Mouse (Mus musculus) E14TG2a.4 (cell line): Measurements from ENCODE around the gene 1110032A03Rik.
A peak's percentile ranks its signal among the peaks of the same experiment; 100 is the strongest.

Experiments
- H3K27me3 ChIP-seq: 2 replicates; pipeline ENCODE4 v1.6.1; 2014; ENCODE audit warnings: low read length, control low read depth; ENCODE audit not compliant: insufficient read depth
- H3K36me3 ChIP-seq: 2 replicates; pipeline ENCODE4 v1.6.1; 2014; ENCODE audit warnings: low read length, control low read depth; ENCODE audit not compliant: insufficient read depth
- H3K4me1 ChIP-seq: replicated peaks from 2 replicates; pipeline ENCODE4 v1.6.1; 2014; ENCODE audit warnings: low read depth, low read length, control low read depth
- H3K4me3 ChIP-seq: replicated peaks from 2 replicates; pipeline ENCODE4 v1.5.1; 2014; ENCODE audit warnings: mild to moderate bottlenecking, low read length
- H3K9me3 ChIP-seq: 2 replicates; pipeline ENCODE4 v1.6.1; 2014; ENCODE audit warnings: low read length, control low read depth
- CTCF ChIP-seq: conservative IDR thresholded peaks from 2 replicates; pipeline ENCODE4 v1.5.1; 2014; ENCODE audit warnings: low read length
- NANOG ChIP-seq: IDR thresholded peaks from 2 replicates; pipeline ENCODE4 v1.6.1; 2014; ENCODE audit warnings: borderline replicate concordance, low read length, mixed read lengths
- POU5F1 ChIP-seq: IDR thresholded peaks from 2 replicates; pipeline ENCODE4 v1.6.1; 2014; ENCODE audit warnings: low read length, borderline replicate concordance

1110032A03Rik gene

GRCm38 (mm10) chr9:50722451-50722911 is 52.8 kb downstream of the 1110032A03Rik start:
- no peaks in the 10 kb centered on the region for H3K27me3 ChIP-seq
- H3K4me1 ChIP-seq = peaks cover 65% of the 10 kb centered on the region
- 0 out of 2 replicates have a peak overlapping the region, but pooled peaks have one; percentile 20 for H3K4me3 ChIP-seq
- no peak for TF ChIP-seq CTCF
- no peak for TF ChIP-seq NANOG
- TF ChIP-seq POU5F1 = no peak
- no peaks in the 10 kb centered on the region for H3K9me3 ChIP-seq
- H3K36me3 ChIP-seq = peaks cover 10% of the 10 kb centered on the region

DNA sequence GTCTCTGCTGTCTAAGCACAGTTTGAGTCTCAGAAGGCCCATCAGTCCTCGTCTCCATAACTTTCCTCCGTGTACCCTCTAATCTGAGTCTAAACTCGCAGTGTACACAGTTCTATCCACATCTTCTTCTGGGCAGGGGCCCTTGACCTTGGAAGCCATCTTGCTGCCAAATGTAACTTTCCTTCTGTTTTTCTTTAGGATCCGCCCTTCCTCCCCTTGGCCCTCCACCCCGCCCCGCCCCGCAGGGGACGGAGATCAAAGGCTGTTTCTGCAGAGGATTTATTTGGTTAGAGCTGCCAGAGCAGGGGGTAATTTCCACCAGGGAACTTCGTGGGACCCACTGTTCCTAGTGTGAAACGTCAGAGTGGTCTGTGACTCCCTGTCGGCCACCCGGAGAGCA is 54.3 kb downstream of the 1110032A03Rik start:
- H3K4me1 ChIP-seq = peaks cover 52% of the 10 kb centered on the region

DNA sequence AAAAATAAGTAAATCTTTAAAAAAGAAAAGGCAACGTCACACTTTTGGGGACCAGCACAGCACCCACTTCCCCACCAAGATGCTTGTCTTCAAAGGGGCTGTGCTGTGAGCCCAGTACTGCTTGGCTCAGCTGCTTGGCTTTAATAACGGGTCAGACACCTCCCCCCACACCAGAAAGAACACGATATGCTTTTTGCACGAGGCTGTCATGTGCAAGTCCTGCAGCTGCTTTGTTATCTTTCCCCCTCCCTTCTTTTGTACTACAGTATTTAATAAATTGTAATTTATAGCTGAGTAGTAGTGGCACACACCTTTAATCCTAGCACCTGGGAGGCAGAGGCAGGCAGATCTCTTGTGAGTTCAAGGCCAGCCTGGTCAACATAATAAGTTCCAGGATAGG is 56.4 kb downstream of the 1110032A03Rik start:
- Histone ChIP-seq H3K4me1 (peaks cover 38% of the 10 kb centered on the region), H3K27me3 (no peaks in the 10 kb centered on the region), H3K4me3 (no peak overlapping the region), H3K36me3 (peaks cover under 1% of the 10 kb centered on the region; the same call in 1 of the 2 replicates), H3K9me3 (no peaks in the 10 kb centered on the region)
- no peak for TF ChIP-seq NANOG
- no peak for TF ChIP-seq CTCF

More for the DNA sequence above, 54.3 kb downstream of the 1110032A03Rik start:
- Histone ChIP-seq H3K9me3 (no peaks in the 10 kb centered on the region), H3K4me3 (no peak overlapping the region), H3K36me3 (peaks cover 10% of the 10 kb centered on the region), H3K27me3 (no peaks in the 10 kb centered on the region)
- no peak for TF ChIP-seq POU5F1
- no peak for TF ChIP-seq CTCF
- TF ChIP-seq NANOG = no peak

- H3K9me3 ChIP-seq = no peaks in the 10 kb centered on the region
- H3K36me3 ChIP-seq = peaks cover 6% of the 10 kb centered on the region; the same call in 1 of the 2 replicates
- H3K4me1 ChIP-seq = peaks cover 7% of the 10 kb centered on the region; the same call in 1 of the 2 replicates
- no peak overlapping the region for H3K4me3 ChIP-seq
- TF ChIP-seq NANOG = no peak
- TF ChIP-seq CTCF = no peak
- no peak for TF ChIP-seq POU5F1
- no peaks in the 10 kb centered on the region for H3K27me3 ChIP-seq
These were observed 61.1 kb downstream of the 1110032A03Rik start for GRCm38 (mm10) chr9:50714188-50714587.
